Mouse (Mus musculus): Measurements from ENCODE around the gene Rassf7.

Gene Rassf7

DNA sequence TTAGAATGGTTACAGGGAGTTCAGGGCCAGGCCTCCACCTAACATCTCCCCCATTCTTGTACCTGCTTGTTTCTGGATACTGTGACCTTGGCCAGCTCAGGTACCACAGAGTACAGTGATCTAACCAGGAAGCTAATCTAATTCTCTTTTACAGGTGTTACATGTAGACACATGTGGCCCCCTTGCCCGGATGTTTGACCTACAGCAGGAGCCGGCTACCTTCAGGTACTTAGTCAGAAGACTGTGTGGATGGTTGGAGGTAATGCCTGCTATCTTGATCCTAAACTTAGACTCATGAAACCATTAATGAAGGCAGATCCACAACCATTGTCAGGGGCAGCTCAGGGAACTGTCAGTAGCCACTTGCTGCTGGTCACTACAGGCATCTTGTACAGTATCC lies 19.9 kb upstream of the Rassf7 start:
- in situ Hi-C loops (cut with MboI, MseI), result no loop called here

- in situ Hi-C loops (cut with MboI, MseI), result no loop called here
These were observed 18.9 kb upstream of the Rassf7 start for GRCm38 (mm10) chr7:141196619-141197282.

DNA sequence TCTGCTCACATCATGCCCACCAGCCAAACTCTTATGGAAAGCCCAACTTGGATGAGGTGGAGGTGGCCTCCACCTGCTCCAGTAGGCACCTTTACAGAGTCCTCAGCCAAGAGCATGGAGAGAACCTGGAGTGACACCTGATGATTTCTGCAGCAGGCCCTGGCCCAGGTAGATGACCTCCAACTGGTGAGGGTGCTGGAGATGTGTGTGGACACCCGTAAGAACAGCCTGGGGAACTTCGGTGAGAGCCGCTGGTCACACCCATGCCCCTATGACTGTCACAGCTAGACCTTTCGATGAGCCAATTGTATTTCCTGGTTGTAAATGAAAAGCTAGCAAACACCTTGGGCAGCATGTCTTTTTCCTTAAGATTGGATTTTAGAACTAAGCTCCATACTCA lies 17.5 kb upstream of the Rassf7 start:
- in situ Hi-C loops (cut with MboI, MseI), result no loop called here

DNA sequence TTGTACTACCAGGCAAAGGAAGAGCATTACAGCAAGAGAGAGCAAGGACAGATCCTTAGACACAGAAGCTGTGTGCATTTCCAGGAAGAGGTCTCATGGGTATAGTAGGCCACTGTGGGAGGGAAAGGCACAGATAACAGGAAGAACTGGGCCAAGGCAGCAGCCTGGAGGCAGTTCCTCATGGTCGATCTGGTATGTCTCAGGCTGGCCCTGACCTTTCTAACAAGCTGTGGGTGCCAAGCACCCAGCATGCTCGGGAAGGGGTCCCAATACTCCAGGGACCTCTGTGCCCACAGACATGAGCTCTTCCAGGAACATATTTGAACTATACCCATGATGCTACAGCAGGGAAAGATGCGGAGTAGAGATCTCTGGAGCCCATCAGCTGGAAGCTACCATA lies 11.1 kb upstream of the Rassf7 start:
- in situ Hi-C loops (cut with MboI, MseI), result no loop called here

DNA sequence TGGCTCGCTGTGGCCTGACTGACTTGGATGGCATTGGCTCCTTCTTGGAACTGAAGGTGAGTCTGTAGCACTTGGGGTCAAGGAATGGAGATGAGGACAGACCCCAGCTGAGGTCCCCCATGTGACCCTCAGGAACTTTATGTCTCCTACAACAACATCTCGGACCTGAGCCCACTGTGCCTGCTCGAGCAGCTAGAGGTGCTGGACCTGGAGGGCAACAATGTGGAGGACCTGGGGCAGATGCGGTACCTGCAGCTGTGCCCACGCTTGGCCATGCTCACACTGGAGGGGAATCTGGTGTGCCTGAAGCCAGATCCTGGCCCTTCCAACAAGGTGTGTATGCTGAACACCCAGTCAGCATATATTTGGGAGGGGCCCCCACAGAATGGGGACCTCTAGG lies 10.2 kb upstream of the Rassf7 start:
- in situ Hi-C loops (cut with MboI, MseI), result no loop called here

GRCm38 (mm10) chr7:141206182-141206937 lies 9.3 kb upstream of the Rassf7 start:
- in situ Hi-C loops (cut with MboI, MseI), result no loop called here

DNA sequence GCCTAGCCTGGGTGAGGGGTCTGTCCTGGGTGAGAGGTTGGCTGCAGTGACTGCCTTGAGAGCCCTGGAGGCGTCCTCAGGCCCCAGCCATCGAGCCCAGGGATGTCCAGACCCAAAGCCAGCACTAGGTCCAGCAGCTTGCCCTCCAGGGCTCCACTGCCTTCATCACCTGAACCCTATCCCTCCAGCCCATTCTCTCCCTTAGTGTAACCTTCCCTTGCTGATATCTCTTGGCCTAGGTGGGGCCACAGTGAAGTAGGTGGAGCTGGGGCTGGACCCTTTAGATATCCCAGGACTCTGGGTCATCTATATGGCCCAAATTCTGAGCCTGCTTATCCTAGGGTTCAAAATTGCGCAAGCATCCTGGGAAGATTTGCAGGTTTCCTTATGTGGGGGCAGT lies 6.1 kb upstream of the Rassf7 start:
- in situ Hi-C loops (cut with MboI, MseI), result no loop called here

- in situ Hi-C loops (cut with MboI, MseI), result loop anchor here (5.0 kb wide), 1 partner anchor 58 kb away; no protein-coding TSS in a partner anchor
These were observed 5.5 kb upstream of the Rassf7 start for GRCm38 (mm10) chr7:141210137-141210536.

GRCm38 (mm10) chr7:141210606-141211131 lies 5.0 kb upstream of the Rassf7 start:
- in situ Hi-C loops (cut with MboI, MseI), result loop anchor here (5.0 kb wide), 1 partner anchor 58 kb away; no protein-coding TSS in a partner anchor

- in situ Hi-C loops (cut with MboI, MseI), result loop anchor here (5.0 kb wide), 1 partner anchor 61 kb away; no protein-coding TSS in a partner anchor
These were observed 2.5 kb upstream of the Rassf7 start for GRCm38 (mm10) chr7:141213133-141213532.

DNA sequence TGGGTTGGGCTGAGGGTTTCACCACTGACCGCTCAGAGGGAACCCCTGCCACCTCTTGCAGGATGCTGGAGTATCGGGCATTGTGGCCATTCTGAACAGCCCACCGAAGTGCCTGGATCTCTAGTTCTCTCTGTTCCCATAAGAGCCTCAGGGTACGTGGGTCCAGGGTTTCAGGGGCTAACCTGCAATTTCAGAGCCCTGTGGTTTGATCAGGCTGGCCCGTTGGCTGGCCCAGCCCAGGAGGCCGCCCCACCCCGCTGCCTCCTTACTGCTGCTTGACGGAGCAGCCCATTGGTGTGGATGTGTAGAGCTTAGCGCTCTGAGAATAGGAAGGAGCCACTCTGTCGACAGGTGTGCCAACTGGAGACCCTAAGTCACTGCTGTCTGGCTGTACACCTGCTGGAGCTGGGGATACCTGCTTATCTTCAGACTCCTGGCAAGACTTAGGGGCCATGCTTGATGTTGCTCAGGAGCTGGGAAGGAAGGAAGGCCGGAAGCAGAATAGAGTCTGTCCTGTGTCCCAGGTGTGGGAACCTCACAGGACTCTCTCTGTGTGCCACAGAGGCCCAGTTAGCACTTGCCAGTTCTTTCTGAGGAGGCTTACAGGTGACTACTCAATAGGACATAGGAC lies 1.9 kb upstream of the Rassf7 start, which contains the start of gene Lmntd2:
Lmntd2 (minus strand) TSS at position 476 of the 631 bp plus-strand sequence.
- in situ Hi-C loops (cut with MboI, MseI), result loop anchor here (5.0 kb wide), 1 partner anchor 61 kb away; no protein-coding TSS in a partner anchor

DNA sequence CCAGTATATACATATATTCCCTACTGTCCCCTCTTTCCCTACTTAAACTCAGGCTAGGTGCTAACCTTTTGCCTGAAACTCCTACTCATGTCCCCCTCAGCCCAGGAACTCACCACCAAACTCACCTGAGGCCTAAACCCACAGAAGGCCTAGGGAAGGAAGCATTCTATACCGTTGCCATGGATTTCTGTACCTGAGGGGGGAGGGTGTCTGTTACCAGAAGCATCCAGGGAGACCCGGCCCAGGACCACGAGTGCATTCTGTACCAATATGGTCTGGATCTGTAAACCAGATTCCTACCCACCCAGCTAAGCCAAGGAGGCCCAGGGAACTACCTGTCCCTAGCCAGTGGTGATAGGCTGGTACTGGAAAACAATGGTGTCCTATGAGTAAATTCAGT lies 1.4 kb upstream of the Rassf7 start:
- in situ Hi-C loops (cut with MboI, MseI), result loop anchor here (5.0 kb wide), 1 partner anchor 62 kb away; no protein-coding TSS in a partner anchor

DNA sequence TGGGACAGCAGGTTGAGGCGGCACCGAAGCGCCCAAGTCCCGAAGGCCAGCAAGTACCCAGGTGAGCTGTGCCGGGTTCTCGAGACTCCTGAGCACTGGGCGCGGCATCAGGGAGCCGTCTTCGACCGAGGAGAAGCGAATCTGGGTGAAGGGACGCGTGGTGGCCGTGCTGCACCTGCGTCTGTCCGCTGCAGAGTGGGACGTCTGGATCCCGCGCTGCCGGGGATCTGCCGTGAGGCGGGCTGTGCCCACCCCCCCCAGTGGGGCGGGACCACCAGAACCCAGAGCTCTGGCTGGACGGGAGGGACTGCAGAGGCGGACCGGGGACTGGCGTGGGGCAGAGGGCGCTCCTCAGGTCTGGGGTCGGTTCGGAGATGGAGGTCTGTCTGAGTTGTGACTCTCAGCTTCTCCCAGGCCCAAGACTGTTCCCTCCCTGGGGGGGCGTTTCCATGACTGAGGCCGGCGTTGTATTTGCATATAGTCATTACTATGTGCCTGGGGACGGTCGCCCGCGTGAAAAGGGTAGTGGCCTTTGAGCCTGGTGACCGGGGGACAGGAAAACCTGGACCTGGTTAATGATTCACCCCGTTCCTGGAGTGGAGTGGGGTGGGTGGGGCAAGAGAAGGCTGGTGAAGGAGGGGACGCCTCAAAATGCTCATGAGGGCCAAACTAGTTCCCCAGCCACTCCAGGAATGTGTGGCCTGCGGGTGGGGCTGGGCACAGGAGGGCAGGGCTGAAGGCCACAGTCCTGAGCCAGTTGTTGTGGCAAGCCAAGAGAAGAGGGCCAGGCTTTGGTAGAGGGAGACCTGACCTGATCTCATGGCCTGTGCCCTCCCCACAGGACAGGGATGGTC lies 447 bp downstream of the Rassf7 start:
- in situ Hi-C loops (cut with MboI, MseI), result no loop called here

DNA sequence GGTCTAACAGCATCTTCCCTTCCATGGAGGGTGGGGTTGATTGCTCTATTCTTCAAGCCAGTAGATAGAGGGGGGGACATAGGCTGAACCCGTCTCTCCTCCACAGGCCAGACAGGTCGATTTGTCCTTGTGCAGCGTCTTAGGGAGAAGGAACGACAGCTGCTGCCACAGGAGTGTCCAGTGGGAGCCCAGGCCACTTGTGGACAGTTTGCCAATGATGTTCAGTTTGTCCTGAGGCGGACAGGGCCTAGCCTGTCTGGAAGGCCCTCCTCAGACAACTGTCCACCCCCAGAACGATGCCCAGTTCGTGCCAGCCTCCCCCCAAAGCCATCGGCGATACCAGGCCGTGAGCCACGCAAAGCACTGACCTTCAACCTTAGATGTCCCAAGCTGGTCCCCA lies 1.2 kb downstream of the Rassf7 start:
- in situ Hi-C loops (cut with MboI, MseI), result no loop called here

- in situ Hi-C loops (cut with MboI, MseI), result no loop called here
These were observed 1.8 kb downstream of the Rassf7 start for GRCm38 (mm10) chr7:141217343-141218013.

DNA sequence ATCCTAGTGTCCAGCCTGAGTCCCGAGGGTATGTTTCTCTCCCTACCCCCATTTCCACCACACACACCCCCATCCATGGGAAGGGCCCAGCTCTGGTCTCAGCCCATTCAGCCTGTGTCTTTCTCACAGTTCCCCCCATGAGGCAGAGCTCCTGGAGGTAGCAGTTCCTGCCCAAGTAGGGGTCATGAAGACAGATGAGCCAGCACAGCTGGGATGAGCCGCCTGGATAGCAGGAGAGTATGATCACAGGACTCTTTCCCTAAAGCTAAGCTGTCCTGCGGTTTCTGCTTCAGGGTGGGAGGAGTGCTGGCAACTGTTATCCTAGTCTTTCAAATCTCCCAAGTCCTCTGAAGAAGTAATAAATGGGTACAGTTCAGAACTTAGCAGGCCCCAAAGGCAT lies 2.5 kb downstream of the Rassf7 start:
- in situ Hi-C loops (cut with MboI, MseI), result no loop called here

DNA sequence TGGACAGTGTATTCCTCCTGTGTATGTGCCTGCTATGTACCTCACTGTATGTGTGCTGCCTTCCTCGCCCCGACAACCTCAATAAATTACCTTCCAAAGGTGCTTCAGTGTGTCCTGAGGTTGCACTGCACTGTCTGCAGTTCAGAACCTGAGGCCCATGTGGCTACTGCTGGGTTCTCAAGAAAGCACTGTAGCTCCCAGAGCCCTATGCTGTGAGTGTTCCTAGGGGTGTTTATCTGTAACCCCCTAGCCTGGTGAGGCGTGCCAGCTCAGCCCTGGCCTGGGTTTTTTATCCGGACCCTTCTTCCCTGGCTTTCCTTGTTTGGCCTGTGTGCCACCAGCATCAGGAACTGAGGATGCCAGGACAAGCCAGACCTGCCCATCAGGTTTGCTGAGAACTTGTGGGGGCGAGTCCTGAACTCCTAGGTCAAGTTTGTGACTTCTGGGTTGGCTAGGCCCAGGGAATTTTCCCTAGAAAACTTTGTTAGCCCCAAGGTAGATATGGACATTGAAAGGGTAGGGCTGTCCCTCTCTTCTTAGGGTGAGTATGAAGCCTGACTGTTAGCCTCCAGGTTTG lies 3.0 kb downstream of the Rassf7 start:
- in situ Hi-C loops (cut with MboI, MseI), result no loop called here

DNA sequence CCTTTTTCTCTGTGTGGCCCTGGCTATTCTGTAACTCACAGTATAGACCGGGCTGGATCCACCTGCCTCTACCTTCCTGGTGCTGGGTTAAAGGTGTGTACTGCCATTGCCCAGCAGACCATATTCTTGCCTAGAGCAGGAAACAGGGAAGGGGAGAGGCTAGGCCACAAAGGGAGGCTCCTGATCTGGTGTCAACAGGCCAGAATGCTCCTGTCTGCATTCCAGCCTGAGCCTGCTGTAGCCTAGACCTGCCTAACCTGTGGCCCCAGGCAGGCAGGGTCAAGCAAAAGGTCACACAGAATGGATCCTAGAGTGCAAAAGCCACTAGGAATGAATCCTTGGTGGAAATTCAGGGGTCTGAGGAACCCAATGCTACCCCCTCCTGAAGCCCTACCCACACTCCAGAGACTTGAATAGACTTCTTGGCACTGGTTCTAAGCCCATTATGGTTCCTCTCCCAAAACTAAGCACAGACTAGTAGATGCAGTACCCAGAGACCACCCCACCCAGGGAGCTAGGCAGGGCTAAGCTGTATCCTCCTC lies 4.0 kb downstream of the Rassf7 start:
- in situ Hi-C loops (cut with MboI, MseI), result no loop called here

GRCm38 (mm10) chr7:141220377-141220776 lies 4.7 kb downstream of the Rassf7 start:
- in situ Hi-C loops (cut with MboI, MseI), result no loop called here
